Mouse (Mus musculus) granulocyte monocyte progenitor cell, adult 5-6 weeks (primary cell): ENCODE results near the gene Naa38. TPM values are rescaled to one million over a fixed set of nuclear protein-coding genes. Genes with fewer than 3 reads are reported as not detected.
A peak's percentile ranks its signal among the peaks of the same experiment; 100 is the strongest.

Experiments
- ATAC-seq: replicated peaks from 2 replicates; pipeline ENCODE4 v1.8.0; 2016; ENCODE audit warnings: mild to moderate bottlenecking, moderate TSS enrichment, inconsistent platforms; ENCODE audit not compliant: poor library complexity, severe bottlenecking
- total RNA-seq, 2 experiments: library from RNA; stranded (forward) in 1 of 2; stranded (reverse) in 1 of 2; fragments of 200-712, 200-1000 nt in 1 of 2; fragments of >200 nt in 1 of 2; fragmentation: Nextera tagmentation in 1 of 2; gene quantifications; 2 replicates each; pipeline ENCODE4 v1.2.3; 2014 to 2017

The Naa38 gene
- total RNA-seq (2014; fragmentation: Nextera tagmentation) (164 and 170 TPM in 2 replicates), total RNA-seq (2017) (112 and 181 TPM in 2 replicates)

DNA sequence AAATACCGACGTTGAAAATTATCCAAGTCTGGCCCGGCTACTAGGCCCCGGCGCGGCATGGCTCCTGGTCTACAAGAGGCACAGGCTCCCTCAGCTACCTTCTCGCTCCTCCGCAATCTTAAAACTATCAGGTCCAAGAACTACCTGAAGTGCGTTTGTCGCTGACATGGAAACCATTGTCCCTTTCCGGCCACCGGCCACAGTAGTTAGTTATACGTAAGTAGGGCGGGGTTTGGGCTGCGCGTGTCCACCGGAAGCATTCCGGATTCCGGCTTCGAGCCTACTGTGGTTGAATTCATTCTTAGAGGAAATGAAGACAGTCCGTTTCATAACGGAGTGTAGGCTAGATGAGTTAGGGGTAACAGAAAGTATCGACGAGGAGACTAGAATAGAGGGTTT lies at the start of gene Naa38, which contains the start of gene Cyb5d1:
TSS of gene Naa38 (plus strand) at position 253 of the 399 bp plus-strand sequence.
TSS of gene Cyb5d1 (minus strand) at position 397 of the 399 bp plus-strand sequence.
- ATAC-seq, result peak; percentile 60

- ATAC-seq, result no peak
These were observed 48.8 kb upstream of the Naa38 start for GRCm38 (mm10) chr11:69346441-69346840.

GRCm38 (mm10) chr11:69356544-69356943 lies 38.7 kb upstream of the Naa38 start:
- no peak for ATAC-seq

DNA sequence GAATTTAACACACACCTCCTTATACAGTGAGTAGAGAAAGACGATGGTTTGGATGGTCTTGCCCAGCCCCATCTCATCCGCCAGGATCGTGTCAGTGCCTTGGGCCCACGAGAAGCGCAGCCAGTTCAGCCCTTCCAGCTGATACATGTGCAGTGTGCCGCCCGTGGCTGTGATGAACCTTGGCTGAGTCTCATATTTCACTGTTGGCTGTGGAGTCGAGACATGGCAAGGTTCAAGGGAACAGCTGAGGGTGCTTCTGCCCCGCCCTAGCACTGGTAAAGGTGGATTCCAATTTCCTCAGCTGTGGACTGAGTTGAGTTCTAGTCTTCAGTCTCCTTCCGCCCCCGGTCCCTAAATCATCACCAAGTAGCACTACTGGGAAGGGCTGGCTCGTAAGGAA lies 37.6 kb upstream of the Naa38 start:
- ATAC-seq, result no peak

- ATAC-seq, result no peak
These were observed 33.3 kb upstream of the Naa38 start for GRCm38 (mm10) chr11:69362021-69362420.

DNA sequence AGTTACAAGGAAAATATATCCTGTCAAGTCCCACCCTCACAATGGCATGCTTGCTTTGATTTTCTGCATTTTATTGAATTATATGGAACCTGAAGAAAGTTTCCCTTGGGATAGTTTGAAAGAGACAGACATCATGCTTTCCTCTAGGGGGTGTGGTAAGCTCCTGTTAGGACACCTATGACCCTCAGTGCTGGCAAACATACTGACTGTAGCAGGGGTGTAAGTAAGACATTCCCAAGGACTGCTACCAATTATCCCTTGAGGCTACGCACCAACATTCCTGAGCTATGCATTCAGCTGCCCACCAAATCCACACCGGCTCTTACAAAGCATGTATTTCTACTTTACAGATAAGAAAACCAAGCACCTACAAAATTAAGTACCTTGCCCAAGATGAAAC lies 32.8 kb upstream of the Naa38 start:
- no peak for ATAC-seq

DNA sequence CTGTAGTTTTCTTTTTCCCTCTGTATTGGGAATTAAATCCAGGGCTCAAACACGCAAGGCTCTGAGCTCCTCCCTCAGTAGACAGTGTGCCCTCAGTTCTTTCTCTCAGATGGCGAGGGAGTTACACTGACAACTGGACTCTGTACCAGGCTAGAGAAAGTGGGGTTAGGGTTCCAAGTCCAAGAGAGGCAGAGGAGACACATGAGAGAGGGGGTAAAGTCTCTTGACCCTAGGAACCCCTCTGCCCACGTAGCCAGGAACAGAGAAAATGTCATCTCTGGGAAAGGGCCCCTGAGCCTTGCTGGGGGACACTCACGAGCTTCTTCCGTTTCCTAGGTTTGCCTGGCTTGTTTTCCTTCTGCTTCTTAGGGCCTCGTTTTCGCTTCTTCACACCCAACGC lies 30.9 kb upstream of the Naa38 start:
- ATAC-seq, result no peak

- ATAC-seq, result 0 out of 2 replicates have a peak, but pooled peaks have one; percentile 12
These were observed 30.4 kb upstream of the Naa38 start for GRCm38 (mm10) chr11:69364910-69365309.

GRCm38 (mm10) chr11:69365722-69366121 lies 29.6 kb upstream of the Naa38 start:
- ATAC-seq, result no peak

DNA sequence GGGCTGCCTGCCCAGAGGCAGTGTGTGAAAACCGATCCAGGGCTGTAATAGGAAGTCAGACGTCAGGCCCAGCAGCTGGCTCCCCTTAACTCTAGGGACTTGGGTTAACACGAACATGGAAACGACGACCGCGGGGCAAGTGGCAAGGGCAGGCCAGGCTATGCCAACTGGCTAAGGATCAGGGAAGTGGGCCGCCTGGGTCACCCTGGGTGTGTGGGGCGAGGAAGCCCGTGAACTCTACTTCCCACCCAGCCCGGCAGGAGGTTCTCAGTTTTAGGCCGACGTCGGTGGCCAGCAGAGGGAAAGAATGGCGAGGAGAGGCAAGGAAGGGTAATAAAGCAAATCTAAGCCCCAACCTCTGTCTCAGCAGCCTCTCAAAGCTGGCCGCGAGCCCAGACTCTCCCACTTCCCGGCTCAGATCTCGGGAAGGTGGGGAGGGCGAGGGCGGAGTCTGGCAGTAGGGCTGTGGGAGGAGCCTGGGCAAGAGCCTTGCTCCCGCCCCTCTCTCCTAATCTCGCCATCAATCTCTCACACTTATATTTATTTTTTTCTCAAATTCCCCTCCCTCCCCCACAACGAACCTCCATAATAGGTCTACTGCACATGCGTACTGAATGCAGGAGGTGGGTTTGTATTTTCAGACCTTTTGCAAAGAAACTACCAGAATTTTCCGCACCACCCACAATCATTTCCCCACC lies 29.0 kb upstream of the Naa38 start:
- ATAC-seq, result peak; percentile 74

DNA sequence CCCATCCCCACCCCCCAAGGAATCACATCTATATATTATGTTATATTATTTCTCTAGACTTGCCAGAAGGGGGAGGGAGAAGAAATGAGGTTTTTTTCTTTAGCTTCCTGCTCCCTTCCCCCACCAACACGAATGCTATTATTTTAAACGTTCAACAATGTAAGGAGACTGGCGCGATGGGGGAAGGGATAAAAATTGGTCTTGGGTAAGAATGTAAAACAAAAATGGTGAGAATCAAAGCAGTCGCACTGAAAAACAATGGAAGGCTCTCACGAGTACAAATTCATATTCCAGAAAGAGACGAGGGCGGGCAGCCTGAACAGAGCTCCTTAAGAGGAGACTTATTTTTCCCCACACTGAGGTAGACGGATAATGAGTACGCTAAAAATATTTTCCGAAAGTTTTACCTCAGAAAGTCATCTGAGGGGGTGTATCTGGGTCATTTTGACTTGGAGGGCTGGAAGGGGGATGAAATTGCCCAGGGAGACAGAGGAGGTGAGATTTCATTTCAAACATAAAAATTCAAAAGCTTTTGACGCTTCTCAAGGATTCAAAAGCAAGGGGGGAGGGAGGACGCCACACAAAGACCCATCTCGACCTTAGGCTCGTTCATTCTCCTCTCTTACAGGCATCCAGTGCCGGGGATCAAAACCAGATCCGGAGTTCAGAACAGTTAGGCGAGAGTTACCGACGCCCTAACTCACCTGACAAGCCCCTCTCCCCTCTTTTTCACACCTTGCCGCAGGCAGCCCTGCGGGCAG lies 28.3 kb upstream of the Naa38 start:
- no peak for ATAC-seq

- ATAC-seq, result peak; percentile 31
These were observed 27.5 kb upstream of the Naa38 start for GRCm38 (mm10) chr11:69367616-69368355.

GRCm38 (mm10) chr11:69368356-69369214 lies 26.7 kb upstream of the Naa38 start:
- no peak for ATAC-seq

DNA sequence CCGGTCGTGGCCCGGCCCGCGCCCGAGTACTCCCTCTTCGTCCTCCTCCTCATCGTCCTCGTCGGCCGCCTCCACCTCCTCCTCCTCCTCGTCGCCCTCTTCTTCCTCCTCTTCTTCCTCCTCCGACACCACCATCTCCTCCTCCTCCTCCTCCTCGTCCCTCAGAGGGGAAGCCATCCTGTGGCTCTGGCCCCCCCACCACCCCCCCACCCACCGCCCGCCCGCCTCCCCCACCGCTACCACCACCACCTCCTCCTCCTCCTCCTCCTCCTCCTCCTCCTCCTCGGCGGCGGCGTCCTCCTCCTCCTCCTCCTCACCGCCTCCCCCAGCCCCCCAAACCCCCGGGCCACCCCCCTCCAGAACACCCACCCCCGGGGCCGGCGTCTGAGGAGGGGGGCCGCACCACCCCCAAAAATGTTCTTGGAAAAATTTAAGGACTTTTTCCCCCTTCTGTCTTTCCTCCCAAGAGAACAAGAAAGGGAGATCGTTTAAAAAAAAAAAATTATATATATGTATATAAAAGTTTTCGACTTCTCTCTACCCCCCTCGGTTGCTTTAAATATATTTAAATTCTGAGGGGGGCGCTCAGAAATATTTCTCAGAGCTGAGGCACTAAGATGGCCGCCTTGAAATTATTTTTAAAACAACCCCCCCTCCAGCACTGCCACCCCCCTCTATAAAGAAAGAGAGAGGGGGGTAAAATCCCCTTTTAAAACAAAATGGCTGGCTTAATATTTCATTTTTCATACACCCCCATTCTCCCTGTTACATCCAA lies 25.9 kb upstream of the Naa38 start, which contains the start of gene Chd3:
TSS of gene Chd3 (minus strand) at position 192 of the 775 bp plus-strand sequence.
- no peak for ATAC-seq

DNA sequence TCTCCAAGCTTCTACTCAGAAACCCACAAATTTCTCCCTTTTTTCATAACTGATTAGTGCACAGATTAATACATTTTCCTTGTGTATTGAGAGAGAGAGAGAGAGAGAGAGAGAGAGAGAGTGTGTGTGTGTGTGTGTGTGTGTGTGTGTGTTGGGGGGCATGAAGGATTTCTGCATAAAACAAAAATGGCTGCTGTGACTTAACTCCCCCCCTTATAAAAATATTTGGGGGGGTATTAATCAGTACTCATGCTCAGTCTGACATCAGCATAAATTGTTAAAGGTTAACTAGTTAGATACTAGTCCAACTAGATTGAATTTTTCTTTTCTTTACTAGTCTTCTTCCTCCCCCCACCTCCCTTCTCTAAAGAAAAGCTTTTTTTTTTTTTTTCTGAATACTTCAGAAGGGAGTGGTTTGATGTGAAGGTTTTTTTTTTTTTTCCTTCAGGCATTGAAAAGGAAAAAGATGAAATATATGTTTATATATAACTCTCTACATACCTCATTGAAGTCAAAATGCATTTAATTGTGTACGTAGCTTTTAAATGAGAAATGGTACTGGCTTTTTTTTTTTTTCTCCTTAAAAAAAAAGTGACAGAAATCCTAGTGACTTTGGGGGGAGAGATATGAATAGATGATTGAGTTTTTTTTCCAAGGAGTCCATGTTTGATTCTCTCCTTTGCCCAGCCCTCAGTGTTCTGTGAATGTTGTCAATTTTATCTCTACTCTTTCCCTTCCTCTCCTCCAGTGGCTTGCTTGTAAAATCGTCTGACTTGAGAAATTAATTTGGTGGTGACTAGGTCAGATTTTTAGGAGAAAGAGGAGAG lies 25.1 kb upstream of the Naa38 start:
- ATAC-seq, result no peak

DNA sequence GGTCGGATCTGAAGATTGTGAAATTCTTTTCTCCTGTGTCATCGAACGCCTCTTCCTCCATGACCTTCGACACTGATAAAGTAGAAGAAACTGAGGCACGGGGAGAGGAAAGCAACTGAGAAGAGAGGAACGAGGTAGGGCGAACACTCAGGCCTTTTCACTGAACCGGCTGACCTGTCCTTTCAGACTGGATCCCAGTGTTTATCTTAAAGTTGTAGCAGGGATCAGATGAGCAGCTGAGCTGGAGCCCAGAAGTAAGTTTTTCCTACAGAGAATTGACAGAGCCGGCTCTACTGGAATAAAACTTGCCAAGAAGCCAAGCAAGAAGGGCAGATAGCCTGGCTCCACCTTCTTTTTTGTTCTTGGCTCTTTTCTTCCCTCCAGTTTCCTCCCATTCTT lies 24.5 kb upstream of the Naa38 start:
- no peak for ATAC-seq

- no peak for ATAC-seq
These were observed 23.7 kb upstream of the Naa38 start for GRCm38 (mm10) chr11:69371601-69372000.

- ATAC-seq, result no peak
These were observed 23.1 kb upstream of the Naa38 start for GRCm38 (mm10) chr11:69372056-69372779.
